Mouse (Mus musculus): ENCODE measurements around the gene Tmem44. TPM values are rescaled to one million over a fixed set of nuclear protein-coding genes. Genes with fewer than 3 reads are reported as not detected.
"Not testable (repeated sequence)": the region's sequence is repeated elsewhere in the genome, so short reads cannot be mapped to it uniquely, and the experiment has no call there.

Gene Tmem44
- polyA plus RNA-seq, 1 experiment from 2014 or later = 23.5 TPM

DNA sequence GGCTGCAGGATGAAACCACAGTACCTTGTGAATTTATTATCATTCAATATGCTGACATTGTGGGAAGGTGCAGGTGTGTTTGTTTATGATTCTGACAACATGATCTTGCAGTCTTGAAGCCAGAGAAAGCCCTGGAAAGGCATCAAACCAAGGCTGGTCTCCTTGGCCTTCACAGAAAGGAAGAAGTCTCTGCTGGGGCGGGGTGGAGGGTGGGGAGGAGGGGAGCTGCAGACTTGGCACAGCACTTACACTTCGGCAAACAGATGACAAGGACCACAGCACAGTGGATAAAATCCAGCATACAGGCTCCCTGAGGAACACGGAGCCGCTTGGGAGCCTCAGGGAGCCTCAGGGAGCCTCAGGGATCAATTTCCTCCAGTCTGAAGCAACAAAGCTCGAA is 78.2 kb downstream of the Tmem44 start:
- H3K4me3 ChIP-seq (ENCODE audit: low read length) = no peak overlapping the region
- H3K27me3 ChIP-seq (ENCODE audit: control insufficient read depth, insufficient read depth, low read depth, low read length) = no peaks in the 10 kb centered on the region
- H3K36me3 ChIP-seq (ENCODE audit: control insufficient read depth, insufficient read depth, low read length) = no peaks in the 10 kb centered on the region
- H3K9me3 ChIP-seq (ENCODE audit: control insufficient read depth, low read length) = peaks cover 8% of the 10 kb centered on the region
- ATAC-seq (ENCODE audit: low read depth) = peak; percentile 74
- no peak overlapping the region for H3K9ac ChIP-seq (ENCODE audit: low read length)
- 32% methylated on average over 5 of the region's 5 CpGs for WGBS
- peaks cover 13% of the 10 kb centered on the region for H3K4me1 ChIP-seq (replicated peaks; ENCODE audit: control insufficient read depth, insufficient read depth, low read length)
- peak overlapping the region; percentile 8; the same call in 1 of the 2 replicates for H3K27ac ChIP-seq (ENCODE audit: low read length)
- H3K4me2 ChIP-seq (ENCODE audit: low read depth, low read length) = no peak overlapping the region

DNA sequence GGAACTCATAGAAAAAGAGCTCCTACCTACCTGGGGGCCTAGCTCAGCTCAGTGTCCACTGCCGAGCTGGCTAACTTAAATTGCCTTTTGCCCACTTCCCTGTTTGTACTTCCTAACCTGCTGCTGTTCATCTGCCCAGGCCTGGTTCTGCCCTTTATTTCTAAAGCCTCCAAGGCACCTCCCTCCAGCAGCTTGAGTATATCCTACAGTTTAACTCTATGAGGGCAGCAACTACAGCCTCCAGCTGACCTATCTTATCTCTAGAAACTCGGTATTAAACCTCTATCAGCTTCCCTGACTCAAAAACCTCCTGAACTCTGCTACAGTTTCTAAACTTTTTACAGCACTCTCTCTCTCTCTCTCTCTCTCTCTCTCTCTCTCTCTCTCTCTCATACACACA is 78.7 kb downstream of the Tmem44 start:
- no peak overlapping the region for H3K4me2 ChIP-seq (ENCODE audit: low read depth, low read length)
- peak; percentile 13; the same call in 1 of the 2 replicates for ATAC-seq (ENCODE audit: low read depth)
- H3K27ac ChIP-seq (ENCODE audit: low read length) = peak overlapping the region; percentile 8
- peaks cover 13% of the 10 kb centered on the region for H3K4me1 ChIP-seq (replicated peaks; ENCODE audit: control insufficient read depth, insufficient read depth, low read length)
- H3K9ac ChIP-seq (ENCODE audit: low read length) = no peak overlapping the region
- no peaks in the 10 kb centered on the region for H3K36me3 ChIP-seq (ENCODE audit: control insufficient read depth, insufficient read depth, low read length)
- no peak overlapping the region for H3K4me3 ChIP-seq (ENCODE audit: low read length)
- H3K9me3 ChIP-seq (ENCODE audit: control insufficient read depth, low read length) = peaks cover 8% of the 10 kb centered on the region
- no peaks in the 10 kb centered on the region for H3K27me3 ChIP-seq (ENCODE audit: control insufficient read depth, insufficient read depth, low read depth, low read length)
- WGBS = 34% methylated on average over 2 of the region's 2 CpGs

DNA sequence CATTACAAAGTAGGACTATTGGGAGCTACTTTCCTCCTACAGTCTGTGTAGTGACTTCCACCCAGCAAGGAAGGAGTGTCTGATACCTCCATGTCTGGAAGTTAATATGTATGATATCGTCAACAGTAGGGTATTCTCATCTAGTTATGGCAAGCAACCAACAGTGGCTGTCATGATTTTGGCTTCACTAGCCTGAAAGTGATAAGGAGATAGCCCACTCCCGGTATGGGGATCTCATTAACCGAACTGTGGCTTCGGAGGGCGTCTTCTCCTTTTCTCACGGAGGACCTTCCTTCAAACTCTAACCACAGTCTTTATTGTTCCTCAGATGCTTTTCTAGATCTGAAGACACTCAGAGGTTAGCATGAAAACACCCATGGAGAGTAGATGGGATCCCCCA is 81.7 kb downstream of the Tmem44 start:
- Histone ChIP-seq H3K27me3 (ENCODE audit: control insufficient read depth, insufficient read depth, low read depth, low read length) (no peaks in the 10 kb centered on the region), H3K4me2 (ENCODE audit: low read depth, low read length) (no peak overlapping the region), H3K27ac (ENCODE audit: low read length) (no peak overlapping the region), H3K36me3 (ENCODE audit: control insufficient read depth, insufficient read depth, low read length) (no peaks in the 10 kb centered on the region), H3K9me3 (ENCODE audit: control insufficient read depth, low read length) (peaks cover 8% of the 10 kb centered on the region), H3K4me1 (replicated peaks; ENCODE audit: control insufficient read depth, insufficient read depth, low read length) (peaks cover 6% of the 10 kb centered on the region), H3K9ac (ENCODE audit: low read length) (no peak overlapping the region), H3K4me3 (ENCODE audit: low read length) (no peak overlapping the region)
- ATAC-seq (ENCODE audit: low read depth) = no peak
- WGBS = 85% methylated on average over 6 of the region's 6 CpGs

GRCm38 (mm10) chr16:30465680-30466298 is 84.9 kb downstream of the Tmem44 start:
- WGBS = 42% methylated on average over 5 of the region's 5 CpGs
- Histone ChIP-seq H3K27me3 (ENCODE audit: control insufficient read depth, insufficient read depth, low read depth, low read length) (no peaks in the 10 kb centered on the region), H3K36me3 (ENCODE audit: control insufficient read depth, insufficient read depth, low read length) (no peaks in the 10 kb centered on the region), H3K9me3 (ENCODE audit: control insufficient read depth, low read length) (peaks cover 7% of the 10 kb centered on the region), H3K4me3 (ENCODE audit: low read length) (no peak overlapping the region), H3K27ac (ENCODE audit: low read length) (no peak overlapping the region), H3K4me2 (ENCODE audit: low read depth, low read length) (no peak overlapping the region), H3K9ac (ENCODE audit: low read length) (no peak overlapping the region), H3K4me1 (replicated peaks; ENCODE audit: control insufficient read depth, insufficient read depth, low read length) (no peaks in the 10 kb centered on the region)
- 0 out of 2 replicates have a peak, but pooled peaks have one; percentile 52 for ATAC-seq (ENCODE audit: low read depth)

DNA sequence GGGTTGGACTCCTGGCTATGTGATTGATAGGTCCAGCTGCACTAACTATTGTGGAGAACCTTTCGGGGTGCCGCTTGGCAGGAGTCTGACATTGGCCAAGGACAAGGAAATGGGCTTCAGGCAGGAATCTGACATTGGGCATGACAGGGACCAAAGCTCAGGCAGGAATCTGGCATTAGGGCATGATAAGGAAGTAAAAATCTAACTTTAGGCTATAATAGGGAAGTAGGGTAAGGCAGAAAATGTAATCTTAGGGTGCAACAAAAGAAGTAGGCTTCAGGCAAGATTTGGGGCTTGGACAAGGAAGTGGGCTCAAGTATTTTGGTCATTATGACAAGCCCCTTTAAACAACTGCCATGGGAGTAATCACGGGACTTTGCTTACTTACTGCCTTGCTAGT is 85.9 kb downstream of the Tmem44 start:
- H3K9ac ChIP-seq (ENCODE audit: low read length); H3K4me1 ChIP-seq (replicated peaks; ENCODE audit: control insufficient read depth, insufficient read depth, low read length); ATAC-seq (ENCODE audit: low read depth); H3K27ac ChIP-seq (ENCODE audit: low read length); H3K4me3 ChIP-seq (ENCODE audit: low read length); H3K4me2 ChIP-seq (ENCODE audit: low read depth, low read length); H3K27me3 ChIP-seq (ENCODE audit: control insufficient read depth, insufficient read depth, low read depth, low read length); H3K36me3 ChIP-seq (ENCODE audit: control insufficient read depth, insufficient read depth, low read length); H3K9me3 ChIP-seq (ENCODE audit: control insufficient read depth, low read length): not testable (repeated sequence)
- 85% methylated on average over 3 of the region's 3 CpGs for WGBS

Other genes with a start within 250 kb of the Tmem44 start
- gene Gp5, start 240.1 kb downstream of the Tmem44 start, polyA plus RNA-seq (2015; fragmentation: Nextera tagmentation; extraction: Ambion mirVana) = 1.8 and 2.0 TPM in 2 replicates
- gene Atp13a3, start 144.9 kb downstream of the Tmem44 start, polyA plus RNA-seq (2015; fragmentation: Nextera tagmentation; extraction: Ambion mirVana) = 12.0 and 12.5 TPM in 2 replicates
- gene Lsg1, start 36.8 kb upstream of the Tmem44 start, polyA plus RNA-seq (2015; fragmentation: Nextera tagmentation; extraction: Ambion mirVana) = 55.1 and 57.1 TPM in 2 replicates
- 23.0 and 24.3 TPM in 2 replicates for gene Fam43a, start 48.9 kb upstream of the Tmem44 start, polyA plus RNA-seq (2015; fragmentation: Nextera tagmentation; extraction: Ambion mirVana)